Mouse (Mus musculus): ENCODE data around the gene Erbb3.

GRCm38 (mm10) chr10:128602470-128603128, 13.1 kb upstream of the Erbb3 start:
- no peak for TF ChIP-seq CTCF (IDR thresholded peaks at IDR 0.05)
- TF ChIP-seq EP300 (IDR thresholded peaks at IDR 0.05): no peak

All from lung, postnatal 0 days (tissue).